Mouse (Mus musculus) brain, embryonic 14.5 days (tissue): ENCODE results near the gene Mest.

ENCODE experiments used
- CTCF ChIP-seq: fragments of 200-500 bp; IDR thresholded peaks from 2 replicates; pipeline ENCODE4 v1.5.1; 2012; ENCODE audit warnings: inconsistent platforms, mild to moderate bottlenecking, moderate library complexity, borderline replicate concordance; ENCODE audit not compliant: insufficient read depth, insufficient read length; ENCODE audit errors: extremely low read depth
- POLR2A ChIP-seq: fragments of 200-500 bp; IDR thresholded peaks from 2 replicates; pipeline ENCODE4 v1.6.1; 2012; ENCODE audit warnings: mild to moderate bottlenecking, inconsistent platforms, borderline replicate concordance; ENCODE audit not compliant: poor library complexity, insufficient read depth, insufficient read length, severe bottlenecking; ENCODE audit errors: extremely low read depth

- TF ChIP-seq POLR2A (no peak), CTCF (no peak)
These were observed 15.2 kb downstream of the Mest start for GRCm38 (mm10) chr6:30738464-30739006.
